Mouse (Mus musculus) left cerebral cortex, postnatal 25 days (tissue): ENCODE measurements at regions not wholly inside any gene's neighbourhood (a gene's known extent, or its start where the extent isn't known, plus 50 kb on each side); places are given as distances from the start of the nearest gene placed in this dataset.
A peak's percentile ranks its signal among the peaks of the same experiment; 100 is the strongest.

Experiments
- DNase-seq, 2 experiments: peaks; one replicate each; pipeline ENCODE4 v3.0.0; 2022; ENCODE audit warnings: low spot score in 2 of 2, mixed read lengths in 1 of 2
- intact Hi-C: fragments of 180-260 bp; cut with DNase I; formaldehyde crosslinking; loops from one replicate; pipeline ENCODE4 v1.15.1; 2025
- microRNA-seq, 2 experiments: library from miRNA; unstranded; fragments of <30 nt; microRNA quantifications; one replicate each; pipeline ENCODE4 v1.2.0; 2022

- peak; percentile 8 to 26 for DNase-seq
- intact Hi-C loops: no loop called here
Observed at GRCm38 (mm10) chr14:78225677-78226076, 82.2 kb downstream of the Tnfsf11 start.

- no peak for DNase-seq
- intact Hi-C loops: no loop called here
Observed at GRCm38 (mm10) chr14:78216229-78216963, 91.4 kb downstream of the Tnfsf11 start.

DNA sequence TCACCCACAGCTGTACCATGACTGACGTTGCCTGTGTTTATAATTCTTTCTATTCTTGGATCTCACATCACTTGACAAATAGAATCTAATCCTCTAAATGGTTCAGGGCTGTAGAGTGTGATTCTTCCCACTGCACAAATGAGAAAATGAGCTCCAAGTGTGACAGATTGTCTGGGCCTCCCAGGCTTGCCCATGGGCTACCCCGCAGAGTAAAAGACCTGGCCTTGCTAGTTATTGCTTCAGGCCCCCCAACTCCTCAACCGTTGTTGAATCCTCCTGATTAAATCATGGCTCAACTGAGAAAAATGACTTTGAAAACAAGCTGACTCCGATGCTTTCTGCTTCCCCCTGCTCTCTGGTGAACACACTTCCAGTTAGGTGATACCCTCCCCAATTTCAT lies 92.4 kb downstream of the Tnfsf11 start:
- intact Hi-C loops: no loop called here
- DNase-seq: no peak

DNA sequence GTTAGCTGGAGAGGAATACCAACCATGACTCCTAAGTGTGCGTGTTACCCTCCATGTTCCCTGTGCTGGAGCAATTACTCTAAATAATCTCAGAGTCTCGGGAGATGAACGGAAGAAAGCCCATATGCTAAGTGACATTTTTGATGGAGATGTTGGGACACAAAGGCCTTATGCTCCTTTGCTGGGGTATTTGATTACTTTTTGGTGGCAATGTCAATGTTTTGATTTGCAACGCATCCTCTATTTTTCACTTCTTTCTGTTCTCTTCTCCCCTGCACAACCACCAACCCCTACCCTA lies 103.3 kb downstream of the Tnfsf11 start:
- intact Hi-C loops: loop anchor here (10.0 kb wide), 1 partner anchor 280 kb away; no protein-coding TSS in a partner anchor
- no peak for DNase-seq

GRCm38 (mm10) chr14:78203726-78204565 lies 103.9 kb downstream of the Tnfsf11 start:
- peak; percentile 39 to 70 for DNase-seq
- intact Hi-C loops: loop anchor here (2.0 to 10.0 kb wide), 2 partner anchors 85 to 281 kb away; no protein-coding TSS in a partner anchor

GRCm38 (mm10) chr14:78202781-78203180 lies 105.1 kb downstream of the Tnfsf11 start:
- DNase-seq: no peak
- intact Hi-C loops: loop anchor here (2.0 to 10.0 kb wide), 2 partner anchors 86 to 282 kb away; no protein-coding TSS in a partner anchor

GRCm38 (mm10) chr14:78197483-78197882 lies 108.7 kb upstream of the Fam216b start:
- intact Hi-C loops: no loop called here
- DNase-seq: peak; percentile 36 to 38

- DNase-seq: no peak
- intact Hi-C loops: no loop called here
Observed at GRCm38 (mm10) chr14:78179576-78179975, 90.8 kb upstream of the Fam216b start.

DNA sequence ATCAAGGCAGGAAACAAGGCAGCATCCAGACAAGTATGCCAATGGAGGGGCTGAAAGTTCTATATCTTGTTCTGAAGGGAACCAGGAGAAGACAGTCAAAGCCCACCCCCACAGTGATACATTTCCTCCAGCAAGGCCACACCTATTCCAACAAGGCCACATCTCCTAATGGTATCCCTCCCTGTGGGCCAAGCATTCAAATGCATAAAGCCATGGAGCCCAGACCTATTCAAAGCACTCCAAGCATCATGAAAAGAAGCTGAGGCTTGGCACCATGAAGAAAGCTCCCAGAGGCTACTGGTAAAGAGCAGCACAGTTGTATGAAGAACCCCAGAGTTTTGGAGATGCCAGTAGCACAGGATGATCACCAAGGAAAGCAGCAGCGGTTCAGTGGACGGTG lies 84.6 kb upstream of the Fam216b start:
- DNase-seq: no peak

GRCm38 (mm10) chr14:78172956-78173355 lies 84.1 kb upstream of the Fam216b start:
- intact Hi-C loops: no loop called here
- DNase-seq: no peak

More for the DNA sequence above, 84.6 kb upstream of the Fam216b start:
- intact Hi-C loops: no loop called here

- intact Hi-C loops: no loop called here
- DNase-seq: peak in 1 of 2 experiments; percentile 47
Observed at GRCm38 (mm10) chr14:78160819-78161218, 72.0 kb upstream of the Fam216b start.

GRCm38 (mm10) chr14:78159567-78159966 lies 70.8 kb upstream of the Fam216b start:
- no peak for DNase-seq
- intact Hi-C loops: no loop called here

DNA sequence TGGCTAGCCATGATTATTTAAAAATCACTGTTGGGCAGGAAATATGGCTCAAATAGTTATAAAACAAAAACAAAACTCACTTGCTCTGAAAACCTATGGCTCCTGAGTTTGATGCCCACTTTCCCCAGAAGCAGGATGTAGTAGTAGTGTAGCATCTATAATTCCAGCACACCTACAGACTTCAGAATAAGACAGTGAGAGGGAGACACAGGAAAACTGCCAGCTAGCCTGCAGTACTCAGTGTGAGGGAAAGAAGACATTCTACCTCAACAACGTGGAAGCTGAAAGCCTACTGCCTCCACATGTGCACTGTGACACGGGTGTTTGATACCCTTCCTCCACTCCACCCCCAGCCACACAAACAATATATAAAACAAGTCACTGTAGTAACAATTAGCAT lies 68.9 kb upstream of the Fam216b start:
- peak in 1 of 2 experiments; percentile 58 for DNase-seq
- intact Hi-C loops: no loop called here

- no peak for DNase-seq
- intact Hi-C loops: no loop called here
Observed at GRCm38 (mm10) chr14:78148851-78149250, 60.0 kb upstream of the Fam216b start.

DNA sequence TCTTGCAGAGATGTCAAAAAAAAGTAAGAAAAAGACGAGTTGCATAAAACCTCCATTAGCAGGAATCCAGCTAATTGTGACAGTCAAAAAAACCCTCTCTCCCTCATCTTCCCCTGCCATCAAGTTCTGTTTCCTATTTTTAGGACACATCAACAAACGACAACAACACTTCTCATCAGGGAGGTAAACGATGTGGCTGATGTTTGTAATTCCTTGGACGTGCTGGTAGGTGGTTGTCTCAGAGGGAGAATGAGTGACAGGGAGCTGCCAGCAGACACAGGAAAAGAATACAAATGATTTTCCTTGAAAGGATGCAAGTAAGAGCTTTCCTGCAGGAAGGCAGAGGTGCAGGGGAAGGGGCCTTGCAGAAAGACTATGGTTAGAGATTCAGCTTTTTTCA lies 54.9 kb upstream of the Fam216b start:
- intact Hi-C loops: no loop called here

More for the DNA sequence above, 54.9 kb upstream of the Fam216b start:
- no peak for DNase-seq

Small RNA genes lying in the stretch of these regions (microRNA-seq; reads per million reads assigned to microRNA genes)
- gene Mir1971: 0 reads per million in 2 experiments
